29 mouse cellular contexts compared by ENCODE assay signal in the genomic region with DNA sequence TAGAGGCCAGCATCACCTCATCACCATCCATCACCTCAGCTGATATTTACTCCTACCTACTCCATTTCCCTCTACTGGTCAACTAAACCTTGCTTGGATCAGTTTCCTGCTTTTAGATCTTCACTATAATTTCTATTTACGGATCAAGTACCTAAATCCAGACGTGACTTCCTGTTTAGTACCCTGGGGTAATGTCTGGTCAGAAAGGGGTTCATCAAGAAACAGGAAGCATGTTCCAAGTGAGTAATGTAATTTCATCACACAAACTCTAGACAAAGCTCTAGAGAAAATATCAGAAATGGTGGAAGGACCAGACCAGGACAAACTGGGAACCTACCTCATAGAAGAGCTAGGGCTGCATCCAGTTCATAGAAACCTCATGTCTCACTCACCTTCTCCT.
"Had no signal": no experiment of that assay in that cellular context is flagged by ENCODE, and none has a peak within 500 bp of the region (broad histone marks: within the 10 kb centered on the region; RNA-seq: fewer than 3 reads in every experiment).

No protein-coding gene starts in this region.

- H3K27ac ChIP-seq: embryonic facial prominence, embryonic 10.5 days; embryonic facial prominence, embryonic 12.5 days; embryonic facial prominence, embryonic 13.5 days; embryonic facial prominence, embryonic 15.5 days; forebrain, embryonic 10.5 days; forebrain, embryonic 12.5 days; forebrain, embryonic 13.5 days; forebrain, embryonic 15.5 days; gastrocnemius, adult 2 months; heart, adult 2 months had no signal

- H3K4me3 ChIP-seq: embryonic facial prominence, embryonic 10.5 days; embryonic facial prominence, embryonic 12.5 days; embryonic facial prominence, embryonic 13.5 days; embryonic facial prominence, embryonic 15.5 days; erythroblast, embryonic 14.5 days; forebrain, embryonic 10.5 days; forebrain, embryonic 12.5 days; forebrain, embryonic 13.5 days; forebrain, embryonic 15.5 days; gastrocnemius, adult 2 months; heart, adult 2 months had no signal

- DNase-seq: cerebellum, adult 18-20 months; cerebellum, adult 2 months; cerebellum, adult 8-10 months; cerebellum, adult 9-10 months; cerebellum, adult 9-11 months; cerebellum, postnatal 10 days; cerebellum, postnatal 14 days; cerebellum, postnatal 25 days; cerebellum, postnatal 36 days; embryo, embryonic 11 days; forebrain, postnatal 0 days; gastrocnemius, adult 2 months; gastrocnemius, postnatal 10 days; gastrocnemius, postnatal 14 days; gastrocnemius, postnatal 25 days; gastrocnemius, postnatal 36 days; heart, adult 18-20 months; heart, adult 2 months had no signal

- H3K4me2 ChIP-seq: embryonic facial prominence, embryonic 12.5 days; embryonic facial prominence, embryonic 13.5 days; embryonic facial prominence, embryonic 15.5 days; forebrain, embryonic 12.5 days; forebrain, embryonic 13.5 days; forebrain, embryonic 15.5 days had no signal

- H3K36me3 ChIP-seq: embryonic facial prominence, embryonic 10.5 days; embryonic facial prominence, embryonic 12.5 days; embryonic facial prominence, embryonic 13.5 days; embryonic facial prominence, embryonic 15.5 days; forebrain, embryonic 10.5 days; forebrain, embryonic 12.5 days; forebrain, embryonic 15.5 days had no signal

- ATAC-seq: forebrain, embryonic 13.5 days; forebrain, embryonic 14.5 days; forebrain, embryonic 15.5 days; forebrain, embryonic 16.5 days; forebrain, postnatal 0 days had no signal

- H3K9me3 ChIP-seq: embryonic facial prominence, embryonic 10.5 days; embryonic facial prominence, embryonic 12.5 days; embryonic facial prominence, embryonic 13.5 days; embryonic facial prominence, embryonic 15.5 days; forebrain, embryonic 10.5 days; forebrain, embryonic 12.5 days; forebrain, embryonic 13.5 days; forebrain, embryonic 15.5 days had no signal

- H3K9ac ChIP-seq: embryonic facial prominence, embryonic 12.5 days; embryonic facial prominence, embryonic 13.5 days; embryonic facial prominence, embryonic 15.5 days; forebrain, embryonic 12.5 days; forebrain, embryonic 13.5 days; forebrain, embryonic 15.5 days; forebrain, postnatal 0 days had no signal

- H3K4me1 ChIP-seq: embryonic facial prominence, embryonic 10.5 days; embryonic facial prominence, embryonic 12.5 days; embryonic facial prominence, embryonic 13.5 days; embryonic facial prominence, embryonic 15.5 days; forebrain, embryonic 12.5 days; forebrain, embryonic 15.5 days had no signal

- H3K27me3 ChIP-seq: embryonic facial prominence, embryonic 12.5 days; embryonic facial prominence, embryonic 13.5 days; embryonic facial prominence, embryonic 15.5 days; forebrain, embryonic 12.5 days; forebrain, embryonic 13.5 days; forebrain, embryonic 15.5 days had no signal
